Mouse (Mus musculus) cortical plate, adult 2 months (tissue): ENCODE measurements around the gene Phrf1.

Experiments
- CTCF ChIP-seq: fragments of 200-500 bp; IDR thresholded peaks from 2 replicates; pipeline ENCODE4 v1.5.1; 2011; ENCODE audit warnings: mild to moderate bottlenecking, control low read depth, low read length; ENCODE audit not compliant: insufficient read depth; ENCODE audit errors: extremely low read depth
- POLR2A ChIP-seq: fragments of 200-500 bp; IDR thresholded peaks from 2 replicates; pipeline ENCODE4 v1.6.1; 2011; ENCODE audit warnings: mild to moderate bottlenecking, low read length, control low read depth; ENCODE audit not compliant: insufficient read depth; ENCODE audit errors: extremely low read depth

DNA sequence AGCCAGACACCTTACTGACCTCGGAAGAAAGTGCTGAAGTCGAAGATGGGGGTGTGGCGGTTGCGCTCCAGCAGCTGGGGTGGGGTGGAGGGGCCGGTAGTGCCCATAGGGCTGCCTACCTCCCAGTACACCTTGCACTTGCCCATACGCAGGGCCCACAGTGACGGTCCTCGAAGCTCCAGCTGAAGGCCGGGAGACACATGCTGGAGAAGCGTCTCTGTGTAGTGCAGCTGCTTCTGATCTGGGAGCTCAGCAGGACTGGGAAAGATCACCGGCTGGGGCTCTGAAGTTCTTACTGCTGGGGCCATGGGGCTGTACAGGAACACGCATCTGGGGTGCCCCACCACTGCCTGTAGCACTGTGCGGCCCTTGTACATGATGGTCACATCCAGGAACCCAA is 35.1 kb downstream of the Phrf1 start:
- TF ChIP-seq CTCF, result no peak
- no peak for TF ChIP-seq POLR2A
